8 mouse cellular contexts compared by ENCODE assay signal in genomic region chr4:136133801-136134200, GRCm38 (mm10). TPM values are rescaled to one million over a fixed set of nuclear protein-coding genes. Genes with fewer than 3 reads are reported as not detected.
DNase-seq lines count a peak whose midpoint lies in the region; ATAC-seq lines count a peak whose summit lies in the region.

No protein-coding gene starts in this region.

- peak overlapping the region; percentile 98 for H3K27ac ChIP-seq in kidney, embryonic 16.5 days (ENCODE audit: low read length)
- peak overlapping the region; percentile 97 for H3K27ac ChIP-seq in forebrain, embryonic 10.5 days
- peak overlapping the region; percentile 97 for H3K27ac ChIP-seq in intestine, embryonic 16.5 days (ENCODE audit: low read length)
- H3K27ac ChIP-seq in neural tube, embryonic 13.5 days (replicated peaks): peak overlapping the region; percentile 98

- peaks cover 40% of the 10 kb centered on the region for H3K4me1 ChIP-seq in kidney, embryonic 16.5 days (ENCODE audit: insufficient read depth, low read length)
- peaks cover 61% of the 10 kb centered on the region for H3K4me1 ChIP-seq in forebrain, embryonic 10.5 days
- H3K4me1 ChIP-seq in intestine, embryonic 16.5 days (ENCODE audit: control insufficient read depth, insufficient read depth, low read length): peaks cover 23% of the 10 kb centered on the region
- peaks cover 45% of the 10 kb centered on the region for H3K4me1 ChIP-seq in neural tube, embryonic 13.5 days (replicated peaks)

- no peaks in the 10 kb centered on the region for H3K36me3 ChIP-seq in kidney, embryonic 16.5 days (ENCODE audit: insufficient read depth, low read length)
- H3K36me3 ChIP-seq in forebrain, embryonic 10.5 days (replicated peaks): no peaks in the 10 kb centered on the region
- H3K36me3 ChIP-seq in intestine, embryonic 16.5 days (ENCODE audit: control insufficient read depth, insufficient read depth, low read length): no peaks in the 10 kb centered on the region
- no peaks in the 10 kb centered on the region for H3K36me3 ChIP-seq in neural tube, embryonic 13.5 days

- H3K4me3 ChIP-seq in kidney, embryonic 16.5 days (ENCODE audit: low read length): peak overlapping the region; percentile 41; the same call in 1 of the 2 replicates
- H3K4me3 ChIP-seq in forebrain, embryonic 10.5 days: peak overlapping the region; percentile 53
- H3K4me3 ChIP-seq in intestine, embryonic 16.5 days (ENCODE audit: low read length): no peak overlapping the region
- H3K4me3 ChIP-seq in neural tube, embryonic 13.5 days: peak overlapping the region; percentile 38

- H3K9ac ChIP-seq in kidney, embryonic 16.5 days (replicated peaks; ENCODE audit: low read length): peak overlapping the region; percentile 79
- H3K9ac ChIP-seq in intestine, embryonic 16.5 days (ENCODE audit: low read depth, low read length): no peak overlapping the region
- peak overlapping the region; percentile 78 for H3K9ac ChIP-seq in neural tube, embryonic 13.5 days

- 28% methylated on average over 9 of the region's 9 CpGs for WGBS in kidney, embryonic 16.5 days
- WGBS in forebrain, embryonic 10.5 days: 21% methylated on average over 9 of the region's 9 CpGs
- WGBS in intestine, embryonic 16.5 days: 41% methylated on average over 9 of the region's 9 CpGs
- WGBS in neural tube, embryonic 13.5 days: 14% methylated on average over 9 of the region's 9 CpGs

- H3K9me3 ChIP-seq in kidney, embryonic 16.5 days (ENCODE audit: low read length): peaks cover 3% of the 10 kb centered on the region; the same call in 1 of the 2 replicates
- peaks cover 6% of the 10 kb centered on the region; the same call in 1 of the 2 replicates for H3K9me3 ChIP-seq in forebrain, embryonic 10.5 days
- H3K9me3 ChIP-seq in intestine, embryonic 16.5 days (ENCODE audit: control insufficient read depth, low read length): no peaks in the 10 kb centered on the region; the same call in 1 of the 2 replicates
- no peaks in the 10 kb centered on the region for H3K9me3 ChIP-seq in neural tube, embryonic 13.5 days

- H3K27me3 ChIP-seq in kidney, embryonic 16.5 days (ENCODE audit: insufficient read depth, low read length): no peaks in the 10 kb centered on the region
- H3K27me3 ChIP-seq in forebrain, embryonic 10.5 days (ENCODE audit: poor library complexity, severe bottlenecking): no peaks in the 10 kb centered on the region
- H3K27me3 ChIP-seq in intestine, embryonic 16.5 days (replicated peaks; ENCODE audit: control insufficient read depth, insufficient read depth, low read length): no peaks in the 10 kb centered on the region
- no peaks in the 10 kb centered on the region for H3K27me3 ChIP-seq in neural tube, embryonic 13.5 days

- peak overlapping the region; percentile 73 for H3K4me2 ChIP-seq in kidney, embryonic 16.5 days (replicated peaks; ENCODE audit: low read depth, low read length)
- no peak overlapping the region for H3K4me2 ChIP-seq in intestine, embryonic 16.5 days (ENCODE audit: low read depth, low read length)
- H3K4me2 ChIP-seq in neural tube, embryonic 13.5 days: peak overlapping the region; percentile 68

- no peak for ATAC-seq in kidney, embryonic 16.5 days (ENCODE audit: low FRiP score, low TSS enrichment)
- ATAC-seq in intestine, embryonic 16.5 days: no peak
- no peak for ATAC-seq in neural tube, embryonic 13.5 days (ENCODE audit: low read depth)
- ATAC-seq in erythroblast, adult 5-6 weeks (replicated peaks; ENCODE audit: low FRiP score, poor library complexity, severe bottlenecking): no peak
- no peak for ATAC-seq in cerebellum, adult (ENCODE audit: insufficient number of reproducible peaks, low FRiP score, low TSS enrichment)

- no peak for DNase-seq in kidney, adult 9 months
- no peak for DNase-seq in forebrain, embryonic 10.5 days (ENCODE audit: extremely low spot score, low spot score)
- DNase-seq in retina, postnatal 1 day: no peak

RNA-seq across cellular contexts. Expression of gene Id3, which starts 9.5 kb away (rescaled TPM):
- polyA plus RNA-seq in kidney, embryonic 16.5 days (2015; fragmentation: Nextera tagmentation; extraction: Ambion mirVana): 953 and 999 TPM in 2 replicates
- 488 and 529 TPM in 2 replicates for polyA plus RNA-seq in forebrain, embryonic 10.5 days (2016; fragmentation: Nextera tagmentation; extraction: Ambion mirVana)
- polyA plus RNA-seq in intestine, embryonic 16.5 days (2015; fragmentation: Nextera tagmentation; extraction: Ambion mirVana): 232 and 245 TPM in 2 replicates
- 235 and 273 TPM in 2 replicates for polyA plus RNA-seq in neural tube, embryonic 13.5 days (2015; fragmentation: Nextera tagmentation; extraction: Ambion mirVana)
- not detected in 2 replicates for total RNA-seq in erythroblast, adult 5-6 weeks (2015; ENCODE audit: low replicate concordance)
- not detected in 2 replicates for total RNA-seq in erythroblast, adult 5-6 weeks (2017; ENCODE audit: low replicate concordance)

RNA-seq across cellular contexts. Expression of gene E2f2, which starts 38.4 kb away (rescaled TPM):
- polyA plus RNA-seq in kidney, embryonic 16.5 days (2015; fragmentation: Nextera tagmentation; extraction: Ambion mirVana): 7.3 and 8.3 TPM in 2 replicates
- polyA plus RNA-seq in forebrain, embryonic 10.5 days (2016; fragmentation: Nextera tagmentation; extraction: Ambion mirVana): 10.3 and 11.4 TPM in 2 replicates
- 7.5 and 9.3 TPM in 2 replicates for polyA plus RNA-seq in intestine, embryonic 16.5 days (2015; fragmentation: Nextera tagmentation; extraction: Ambion mirVana)
- 2.5 and 3.3 TPM in 2 replicates for polyA plus RNA-seq in neural tube, embryonic 13.5 days (2015; fragmentation: Nextera tagmentation; extraction: Ambion mirVana)
- 226 and 246 TPM in 2 replicates for total RNA-seq in erythroblast, adult 5-6 weeks (2015; ENCODE audit: low replicate concordance)
- 344 and 364 TPM in 2 replicates for total RNA-seq in erythroblast, adult 5-6 weeks (2017; ENCODE audit: low replicate concordance)
